Mouse (Mus musculus) stomach, embryonic 16.5 days (tissue): ENCODE measurements at regions not wholly inside any gene's neighbourhood (a gene's known extent, or its start where the extent isn't known, plus 50 kb on each side); places are given as distances from the start of the nearest gene placed in this dataset.

Experiments
- ATAC-seq: fragments of 200-750 bp; cut with Nextera tagmentation; 2 replicates; pipeline ENCODE4 v1.8.0; 2017; ENCODE audit warnings: moderate number of reproducible peaks, moderate TSS enrichment; ENCODE audit not compliant: insufficient read depth, low FRiP score
- H3K27ac ChIP-seq: fragments of 300-500 bp; sonication (generic); 2 replicates; pipeline ENCODE4 v1.5.1; 2014; ENCODE audit warnings: low read length
- H3K27me3 ChIP-seq: fragments of 300-500 bp; sonication (generic); 2 replicates; pipeline ENCODE4 v1.6.1; 2014; ENCODE audit warnings: low read length, control low read depth, mixed read lengths; ENCODE audit not compliant: control insufficient read depth, insufficient read depth
- H3K36me3 ChIP-seq: fragments of 300-500 bp; sonication (generic); 2 replicates; pipeline ENCODE4 v1.6.1; 2014; ENCODE audit warnings: low read length; ENCODE audit not compliant: control insufficient read depth, insufficient read depth
- H3K4me1 ChIP-seq: fragments of 300-500 bp; sonication (generic); 2 replicates; pipeline ENCODE4 v1.6.1; 2014; ENCODE audit warnings: low read length, control low read depth, mixed read lengths; ENCODE audit not compliant: control insufficient read depth, insufficient read depth
- H3K4me2 ChIP-seq: fragments of 300-500 bp; sonication (generic); 2 replicates; pipeline ENCODE4 v1.6.1; 2014; ENCODE audit warnings: low read depth, low read length, mixed read lengths
- H3K4me3 ChIP-seq: fragments of 300-500 bp; sonication (generic); replicated peaks from 2 replicates; pipeline ENCODE4 v1.5.1; 2014; ENCODE audit warnings: mild to moderate bottlenecking, low read length
- H3K9ac ChIP-seq: fragments of 300-500 bp; sonication (generic); 2 replicates; pipeline ENCODE4 v1.6.1; 2014; ENCODE audit warnings: low read length
- H3K9me3 ChIP-seq: fragments of 300-500 bp; sonication (generic); replicated peaks from 2 replicates; pipeline ENCODE4 v1.6.1; 2016; ENCODE audit warnings: low read length, control low read depth; ENCODE audit not compliant: control insufficient read depth
- WGBS: fragments of 180-500 bp; shearing (Covaris S2); extraction: QIAGEN DNeasy Blood & Tissue Kit; methylation state at CpG from one replicate; pipeline ENCODE4 v1.1.7; 2014; 5-methylcytosine and 5-hydroxymethylcytosine counted together

- Histone ChIP-seq H3K36me3 (no peaks in the 10 kb centered on the region), H3K4me3 (no peak overlapping the region), H3K4me2 (no peak overlapping the region), H3K27me3 (no peaks in the 10 kb centered on the region), H3K4me1 (no peaks in the 10 kb centered on the region), H3K27ac (no peak overlapping the region), H3K9ac (no peak overlapping the region), H3K9me3 (no peaks in the 10 kb centered on the region)
- no peak for ATAC-seq
- WGBS: 84% methylated on average over 2 of the region's 2 CpGs
Observed at GRCm38 (mm10) chr15:59888996-59889395, 127.4 kb downstream of the 4933412E24Rik start.

- 39% methylated on average over 2 of the region's 2 CpGs for WGBS
- ATAC-seq: no peak
- Histone ChIP-seq H3K27ac (no peak overlapping the region), H3K9ac (no peak overlapping the region), H3K4me3 (no peak overlapping the region), H3K27me3 (no peaks in the 10 kb centered on the region), H3K4me2 (no peak overlapping the region), H3K4me1 (no peaks in the 10 kb centered on the region), H3K9me3 (no peaks in the 10 kb centered on the region), H3K36me3 (no peaks in the 10 kb centered on the region)
Observed at GRCm38 (mm10) chr15:59888131-59888459, 128.3 kb downstream of the 4933412E24Rik start.

GRCm38 (mm10) chr15:59887381-59888130 is 128.9 kb downstream of the 4933412E24Rik start:
- no peak for ATAC-seq
- Histone ChIP-seq H3K9me3 (no peaks in the 10 kb centered on the region), H3K4me1 (no peaks in the 10 kb centered on the region), H3K4me3 (no peak overlapping the region), H3K27me3 (no peaks in the 10 kb centered on the region), H3K9ac (no peak overlapping the region), H3K4me2 (no peak overlapping the region), H3K36me3 (no peaks in the 10 kb centered on the region), H3K27ac (no peak overlapping the region)
- WGBS: 58% methylated on average over 5 of the region's 5 CpGs

- Histone ChIP-seq H3K4me3 (no peak overlapping the region), H3K36me3 (no peaks in the 10 kb centered on the region), H3K9ac (no peak overlapping the region), H3K27me3 (no peaks in the 10 kb centered on the region), H3K4me1 (no peaks in the 10 kb centered on the region), H3K4me2 (no peak overlapping the region), H3K9me3 (no peaks in the 10 kb centered on the region), H3K27ac (no peak overlapping the region)
- WGBS: 78% methylated on average over 2 of the region's 2 CpGs
- ATAC-seq: no peak
Observed at GRCm38 (mm10) chr15:59886036-59886435, 130.4 kb downstream of the 4933412E24Rik start.

- no peaks in the 10 kb centered on the region for H3K9me3 ChIP-seq
- ATAC-seq: no peak
Observed at GRCm38 (mm10) chr15:59882444-59882843, 134.0 kb downstream of the 4933412E24Rik start.

GRCm38 (mm10) chr15:59880426-59880825 is 136.0 kb downstream of the 4933412E24Rik start:
- H3K9me3 ChIP-seq: no peaks in the 10 kb centered on the region
- no peak overlapping the region for H3K9ac ChIP-seq
- no peak for ATAC-seq
- no peak overlapping the region for H3K4me2 ChIP-seq
- no peak overlapping the region for H3K27ac ChIP-seq
- H3K4me1 ChIP-seq: no peaks in the 10 kb centered on the region
- no peaks in the 10 kb centered on the region for H3K36me3 ChIP-seq
- WGBS: 88% methylated on average over 5 of the region's 5 CpGs
- no peak overlapping the region for H3K4me3 ChIP-seq
- no peaks in the 10 kb centered on the region for H3K27me3 ChIP-seq

More at GRCm38 (mm10) chr15:59882444-59882843, 134.0 kb downstream of the 4933412E24Rik start:
- Histone ChIP-seq H3K4me1 (no peaks in the 10 kb centered on the region), H3K9ac (no peak overlapping the region), H3K27ac (no peak overlapping the region), H3K27me3 (no peaks in the 10 kb centered on the region), H3K4me3 (no peak overlapping the region), H3K36me3 (no peaks in the 10 kb centered on the region), H3K4me2 (no peak overlapping the region)
- WGBS: 89% methylated on average over 5 of the region's 5 CpGs

GRCm38 (mm10) chr15:59879311-59879710 is 137.1 kb downstream of the 4933412E24Rik start:
- Histone ChIP-seq H3K36me3 (no peaks in the 10 kb centered on the region), H3K27ac (no peak overlapping the region), H3K9ac (no peak overlapping the region), H3K4me2 (no peak overlapping the region), H3K9me3 (no peaks in the 10 kb centered on the region), H3K27me3 (no peaks in the 10 kb centered on the region), H3K4me3 (no peak overlapping the region), H3K4me1 (no peaks in the 10 kb centered on the region)
- WGBS: 76% methylated on average over 4 of the region's 4 CpGs
- ATAC-seq: no peak

GRCm38 (mm10) chr15:59876279-59876742 is 140.1 kb downstream of the 4933412E24Rik start:
- H3K9ac ChIP-seq: no peak overlapping the region
- no peak for ATAC-seq
- H3K27me3 ChIP-seq: no peaks in the 10 kb centered on the region
- no peaks in the 10 kb centered on the region for H3K36me3 ChIP-seq
- H3K4me2 ChIP-seq: no peak overlapping the region
- no peak overlapping the region for H3K4me3 ChIP-seq
- no peaks in the 10 kb centered on the region for H3K4me1 ChIP-seq
- no peaks in the 10 kb centered on the region for H3K9me3 ChIP-seq
- WGBS: 74% methylated on average over 7 of the region's 7 CpGs
- H3K27ac ChIP-seq: no peak overlapping the region

- H3K4me1 ChIP-seq: no peaks in the 10 kb centered on the region
- H3K9ac ChIP-seq: no peak overlapping the region
- no peak for ATAC-seq
- H3K4me2 ChIP-seq: no peak overlapping the region
- H3K27ac ChIP-seq: no peak overlapping the region
- no peak overlapping the region for H3K4me3 ChIP-seq
- no peaks in the 10 kb centered on the region for H3K36me3 ChIP-seq
- no peaks in the 10 kb centered on the region for H3K9me3 ChIP-seq
- no peaks in the 10 kb centered on the region for H3K27me3 ChIP-seq
- WGBS: 86% methylated on average over 8 of the region's 8 CpGs
Observed at GRCm38 (mm10) chr15:59866701-59867100, 149.7 kb downstream of the 4933412E24Rik start.
